Mouse (Mus musculus) layer of hippocampus, adult 6 months (tissue): ENCODE data around the gene Cpne7. TPM values are rescaled to one million over a fixed set of nuclear protein-coding genes. Genes with fewer than 3 reads are reported as not detected.

Experiments
- long read RNA-seq, 2 experiments: library from polyadenylated mRNA; unstranded; transcript quantifications; one replicate each; pipeline ENCODE4 v2.0.0; 2019 to 2020
- microRNA-seq: library from miRNA; unstranded; fragments of <30 nt; microRNA quantifications from one replicate; pipeline ENCODE4 v1.2.0, GENCODE M21; 2020
- polyA plus RNA-seq: library from polyadenylated mRNA; unstranded; fragments of <200 nt; fragmentation: Nextera tagmentation; gene quantifications from 2 replicates; pipeline ENCODE4 v1.2.3, GENCODE M21; 2021

Gene Cpne7
- 65.9 and 75.3 TPM in 2 replicates for polyA plus RNA-seq
- long read RNA-seq, experiment 1, transcript Cpne7-201 (15 exons, 2,398 nt), result major isoform, 131 of 177 reads
- long read RNA-seq, experiment 1, partial matches to known transcripts, result 37 of 177 reads
- long read RNA-seq, experiment 1, other reads (novel, unspliced or antisense), result 9 of 177 reads
- long read RNA-seq, experiment 2, transcript Cpne7-201 (15 exons, 2,398 nt), result major isoform, 565 of 794 reads
- long read RNA-seq, experiment 2, transcript Cpne7-205 (14 exons, 3,018 nt), result minor isoform, 49 of 794 reads
- long read RNA-seq, experiment 2, partial matches to known transcripts, result 40 of 794 reads
- long read RNA-seq, experiment 2, other reads (novel, unspliced or antisense), result 139 of 794 reads

DNA sequence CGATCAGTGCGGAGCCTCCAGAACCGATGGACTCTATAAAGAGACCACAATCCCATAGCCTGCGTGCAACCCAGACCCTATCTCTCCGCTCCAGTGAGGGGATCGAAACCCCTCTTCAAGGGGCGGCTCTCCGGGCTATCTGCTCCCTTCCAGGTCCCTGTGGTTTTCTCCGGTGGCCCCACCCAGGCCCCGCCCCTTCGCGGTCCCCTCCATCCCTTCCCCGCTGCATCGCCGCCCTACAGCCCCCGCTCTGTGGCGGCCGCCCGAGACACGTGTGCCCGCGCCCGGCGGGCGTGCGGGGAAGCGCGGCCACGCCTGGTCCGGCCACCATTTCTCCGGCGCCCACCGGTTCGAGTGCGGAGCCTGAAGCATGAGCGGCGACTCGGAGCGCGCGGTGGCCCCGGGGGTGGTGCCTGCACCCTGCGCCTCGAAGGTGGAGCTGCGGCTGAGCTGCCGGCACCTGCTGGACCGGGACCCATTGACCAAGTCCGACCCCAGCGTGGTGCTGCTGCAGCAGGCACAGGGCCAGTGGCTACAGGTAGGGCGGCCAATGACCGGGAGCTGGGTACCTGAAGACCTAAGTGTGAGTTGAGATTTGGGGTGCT is at the start of gene Cpne7:
Cpne7 (plus strand) TSS at position 248 of the 605 bp plus-strand sequence.

DNA sequence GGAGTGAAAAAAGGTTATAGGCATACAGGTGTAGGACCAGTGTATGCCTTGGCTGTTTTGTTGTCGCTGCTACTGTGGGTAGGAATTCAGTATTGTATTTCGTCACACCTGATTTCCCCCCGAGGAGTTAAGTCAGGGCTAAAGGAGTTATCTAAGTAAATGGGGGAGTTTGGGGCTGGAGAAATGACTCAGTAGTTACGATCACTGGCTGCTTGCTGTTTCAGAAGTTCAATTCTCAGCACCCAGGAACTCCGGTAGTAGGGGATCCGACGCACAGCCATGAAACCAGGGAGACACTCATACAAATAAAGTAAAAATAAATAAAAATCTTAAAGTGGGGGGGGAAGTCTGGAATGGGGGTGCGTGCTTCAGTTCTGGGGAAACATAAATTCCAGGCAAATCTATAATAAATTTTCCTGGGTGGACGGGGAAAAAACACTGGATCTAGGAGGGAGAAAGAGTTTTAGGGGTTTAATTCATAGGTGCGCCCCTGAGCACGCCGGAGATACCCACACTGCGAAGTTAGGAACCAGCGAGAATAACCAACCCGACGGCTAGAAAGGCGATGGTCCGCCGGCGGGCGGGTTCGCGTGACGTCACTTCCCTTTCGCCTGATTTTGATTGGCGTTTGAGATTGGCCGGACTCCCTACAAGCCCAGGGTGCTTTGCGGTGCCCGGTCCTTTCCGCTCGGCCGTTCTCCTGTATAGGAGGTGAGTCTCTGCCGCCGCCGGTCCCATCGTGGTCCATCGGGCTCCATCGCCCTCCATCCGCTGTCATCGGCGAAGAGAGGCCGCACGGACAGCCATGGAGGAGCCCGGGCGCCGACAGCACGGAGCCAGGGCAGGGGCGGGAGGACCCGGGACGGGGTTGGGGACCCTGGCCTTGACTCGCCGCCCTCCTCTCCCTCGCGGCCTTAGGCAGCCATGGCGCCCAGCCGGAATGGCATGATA is 15.2 kb upstream of the Cpne7 start, which contains the start of gene Rpl13:
Rpl13 (plus strand) TSS at position 616 of the 951 bp plus-strand sequence.

DNA sequence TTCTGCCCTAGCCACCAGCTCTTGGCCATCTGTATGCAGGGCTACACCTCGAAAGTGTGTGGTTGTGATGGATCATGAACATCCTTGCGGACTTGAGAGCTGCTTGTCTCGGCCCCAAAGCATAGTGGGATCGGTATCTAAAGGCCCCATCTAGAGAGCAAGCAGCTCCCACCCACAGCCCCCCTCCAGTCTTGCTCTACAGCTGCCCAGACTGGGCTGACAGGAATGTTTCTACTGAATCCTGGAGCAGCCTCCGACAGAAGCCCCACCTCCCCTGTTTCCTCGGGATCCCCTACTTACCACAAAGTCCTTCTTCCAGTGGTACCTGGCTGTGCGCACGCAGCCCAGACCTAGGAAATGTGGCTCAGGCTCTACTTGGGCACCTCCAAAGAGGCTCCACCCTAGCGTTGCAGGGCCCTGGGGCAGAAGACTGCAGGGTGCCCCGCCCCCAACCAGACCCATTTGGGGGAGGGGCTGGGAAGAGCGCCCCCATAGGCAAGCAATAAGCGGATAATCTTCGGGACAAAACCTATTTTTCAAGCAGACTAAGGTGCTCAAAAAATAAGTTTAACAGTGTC is 40.8 kb downstream of the Cpne7 start, which contains the start of gene Sult5a1:
Sult5a1 (minus strand) TSS at position 428 of the 578 bp plus-strand sequence.

Small RNA genes lying within 50 kb of the gene (microRNA-seq; reads per million reads assigned to microRNA genes)
- gene Mir7079, result not detected
- 384 reads per million, percentile 72 among the genes with 10 or more reads in this experiment for gene Mir7080

Other genes with a start within 250 kb of the Cpne7 start
- gene Ankrd11, start 75.1 kb upstream of the Cpne7 start, polyA plus RNA-seq, result 16.4 and 17.5 TPM in 2 replicates
- gene Spg7, start 54.4 kb upstream of the Cpne7 start, polyA plus RNA-seq, result 16.7 and 17.1 TPM in 2 replicates
- gene Rpl13, start 15.0 kb upstream of the Cpne7 start, polyA plus RNA-seq, result 1,998 and 2,381 TPM in 2 replicates
- 3.3 and 3.8 TPM in 2 replicates for gene Sult5a1, start 40.9 kb downstream of the Cpne7 start, polyA plus RNA-seq
- gene Dpep1, start 68.9 kb downstream of the Cpne7 start, polyA plus RNA-seq, result 0.11 TPM in 1 of 2 replicates, not detected in the other
- 128 and 136 TPM in 2 replicates for gene Chmp1a, start 95.4 kb downstream of the Cpne7 start, polyA plus RNA-seq
- 10.6 and 10.8 TPM in 2 replicates for gene Spata33, start 95.5 kb downstream of the Cpne7 start, polyA plus RNA-seq
- gene Cdk10, start 107.5 kb downstream of the Cpne7 start, polyA plus RNA-seq, result 59.9 and 65.7 TPM in 2 replicates
- 35.5 and 45.6 TPM in 2 replicates for gene Spata2l, start 118.9 kb downstream of the Cpne7 start, polyA plus RNA-seq
- 3.7 and 3.8 TPM in 2 replicates for gene Zfp276, start 136.8 kb downstream of the Cpne7 start, polyA plus RNA-seq
- 17.9 and 24.9 TPM in 2 replicates for gene Vps9d1, start 137.0 kb downstream of the Cpne7 start, polyA plus RNA-seq
- 0.63 and 0.97 TPM in 2 replicates for gene Fanca, start 201.2 kb downstream of the Cpne7 start, polyA plus RNA-seq
- 2.0 and 2.2 TPM in 2 replicates for gene Spire2, start 215.3 kb downstream of the Cpne7 start, polyA plus RNA-seq